7 mouse cellular contexts compared by ENCODE assay signal in the genomic region with DNA sequence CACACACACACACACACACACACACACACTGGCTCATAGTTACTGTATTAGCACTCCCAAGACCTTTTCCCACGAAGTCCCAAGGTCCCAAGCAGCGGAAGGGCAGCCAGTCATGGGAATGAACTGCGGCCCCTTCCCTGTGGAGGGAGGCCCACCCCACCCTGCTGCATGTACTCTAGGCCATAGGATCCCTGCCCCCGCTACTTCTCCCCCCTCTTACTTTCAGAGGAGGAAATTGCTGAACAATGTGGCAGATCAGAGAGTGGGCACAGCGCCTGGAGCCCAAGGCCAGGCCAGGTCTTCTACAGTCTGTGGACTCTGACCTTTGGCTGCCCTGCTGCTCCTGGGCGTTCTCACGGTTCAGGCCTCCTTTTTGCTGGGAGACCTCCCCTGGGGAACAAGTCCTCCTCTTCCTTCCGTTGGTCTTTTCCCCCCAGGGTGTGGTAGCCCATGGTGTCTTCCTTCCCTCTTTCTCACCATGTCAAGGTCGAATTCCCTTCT. TPM values are rescaled to one million over a fixed set of nuclear protein-coding genes. Genes with fewer than 3 reads are reported as not detected.
DNase-seq lines count a peak whose midpoint lies in the region; ATAC-seq lines count a peak whose summit lies in the region.

No protein-coding gene starts in this region.

- peak; percentile 23; the same call in 1 of the 2 replicates for ATAC-seq in granulocyte monocyte progenitor cell, adult 5-6 weeks (replicated peaks; ENCODE audit: poor library complexity, severe bottlenecking)

- DNase-seq in adrenal gland, postnatal 10 days: peak; percentile 87
- peak; percentile 98 for DNase-seq in kidney, adult 9 months
- peak; percentile 89 for DNase-seq in lung, postnatal 36 days
- DNase-seq in layer of hippocampus, postnatal 10 days (ENCODE audit: low spot score in 2 of 2): no peak
- no peak for DNase-seq in cerebellum, adult 9-10 months
- no peak for DNase-seq in cerebellum, adult 11 months

RNA-seq across cellular contexts. Expression of gene Oaz2, which starts 3.7 kb away (rescaled TPM):
- total RNA-seq in adrenal gland, postnatal 10 days (2021): 100 to 1,000 TPM; 148 to 194 TPM
- total RNA-seq in granulocyte monocyte progenitor cell, adult 5-6 weeks (2014; fragmentation: Nextera tagmentation): 33.6 and 40.3 TPM in 2 replicates
- 35.3 and 44.5 TPM in 2 replicates for total RNA-seq in granulocyte monocyte progenitor cell, adult 5-6 weeks (2017)
- 100 to 1,000 TPM; 202 to 214 TPM for total RNA-seq in layer of hippocampus, postnatal 10 days (2021)

RNA-seq across cellular contexts. Expression of gene Rbpms2, which starts 42.0 kb away (rescaled TPM):
- total RNA-seq in adrenal gland, postnatal 10 days (2021): 10 to 100 TPM; 49.7 to 61.5 TPM
- 7.5 TPM in 1 of 2 replicates, not detected in the other for total RNA-seq in granulocyte monocyte progenitor cell, adult 5-6 weeks (2014; fragmentation: Nextera tagmentation)
- 0.67 TPM in 1 of 2 replicates, not detected in the other for total RNA-seq in granulocyte monocyte progenitor cell, adult 5-6 weeks (2017)
- 1 to 10 TPM; 1.9 to 2.4 TPM for total RNA-seq in layer of hippocampus, postnatal 10 days (2021)

Comparison
In these comparisons a context has a peak if more than half of its experiments do, and no peak if none do; other contexts are left out.
1. DNase-seq: peak in adrenal gland, postnatal 10 days (single experiment), kidney, adult 9 months (single experiment) and lung, postnatal 36 days (single experiment); none in layer of hippocampus, postnatal 10 days (0 of 2), cerebellum, adult 9-10 months (single experiment) and cerebellum, adult 11 months (single experiment).
2. RNA of gene Rbpms2, which starts 42.0 kb away (total RNA-seq): 49.7 to 61.5 TPM in adrenal gland, postnatal 10 days; 0.67 to 7.5 TPM in granulocyte monocyte progenitor cell, adult 5-6 weeks and 1.9 to 2.4 TPM in layer of hippocampus, postnatal 10 days; every median in the first group is over 4 times any median in the second.